Mouse (Mus musculus) bone marrow, adult 2 months (tissue): ENCODE results near the gene Fbxl22.

ENCODE experiments used
- CTCF ChIP-seq: fragments of 200-500 bp; IDR thresholded peaks from 2 replicates; pipeline ENCODE4 v1.5.1; 2011; ENCODE audit warnings: low read length, control low read depth; ENCODE audit not compliant: control insufficient read depth, insufficient read depth
- POLR2A ChIP-seq: fragments of 200-500 bp; IDR thresholded peaks from 2 replicates; pipeline ENCODE4 v1.6.1; 2011; ENCODE audit warnings: low read depth, mild to moderate bottlenecking, control low read depth, low read length, borderline replicate concordance; ENCODE audit not compliant: control insufficient read depth

DNA sequence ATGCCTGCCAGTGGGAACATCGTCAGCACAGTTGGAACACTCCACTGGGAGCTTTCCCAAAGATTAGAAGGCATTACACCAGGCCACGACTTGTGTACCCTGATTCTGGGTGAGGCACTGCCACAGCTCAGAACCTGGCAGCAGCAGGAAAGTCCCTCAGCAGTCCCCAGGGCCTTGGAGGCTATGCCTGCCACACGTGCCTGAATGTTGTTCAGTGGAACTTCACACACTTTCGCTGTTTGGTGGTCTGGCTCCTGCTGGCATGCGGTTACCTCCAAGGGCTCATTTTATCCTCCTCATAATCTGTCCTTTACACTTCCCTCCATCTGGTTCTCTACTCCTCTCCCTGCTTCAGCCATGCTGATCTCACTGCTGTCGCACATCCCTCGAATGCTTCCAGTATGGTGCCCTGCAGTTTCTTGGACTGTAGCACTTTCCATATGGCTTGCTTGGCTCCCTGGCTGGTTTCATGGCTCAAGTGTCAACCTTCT lies 4.0 kb downstream of the Fbxl22 start:
- TF ChIP-seq POLR2A, result no peak
- TF ChIP-seq CTCF, result no peak
